Mouse (Mus musculus) neural tube, embryonic 15.5 days (tissue): ENCODE results near the gene Nos1. TPM values are rescaled to one million over a fixed set of nuclear protein-coding genes. Genes with fewer than 3 reads are reported as not detected.

ENCODE experiments used
- ATAC-seq: fragments of 200-750 bp; cut with Nextera tagmentation; 2 replicates; pipeline ENCODE4 v1.8.0; 2017; ENCODE audit warnings: mild to moderate bottlenecking, moderate TSS enrichment, moderate library complexity; ENCODE audit not compliant: low FRiP score
- H3K27ac ChIP-seq: fragments of 300-500 bp; sonication (generic); replicated peaks from 2 replicates; pipeline ENCODE4 v1.5.1; 2015; ENCODE audit warnings: mild to moderate bottlenecking, inconsistent platforms
- H3K27me3 ChIP-seq: fragments of 300-500 bp; sonication (generic); replicated peaks from 2 replicates; pipeline ENCODE4 v1.6.1; 2015; ENCODE audit warnings: inconsistent platforms
- H3K36me3 ChIP-seq: fragments of 300-500 bp; sonication (generic); 2 replicates; pipeline ENCODE4 v1.6.1; 2015; ENCODE audit warnings: inconsistent platforms
- H3K4me1 ChIP-seq: fragments of 300-500 bp; sonication (generic); 2 replicates; pipeline ENCODE4 v1.6.1; 2015; ENCODE audit warnings: inconsistent platforms
- H3K4me2 ChIP-seq: fragments of 300-500 bp; sonication (generic); 2 replicates; pipeline ENCODE4 v1.6.1; 2015; ENCODE audit warnings: inconsistent platforms, mild to moderate bottlenecking, moderate library complexity
- H3K4me3 ChIP-seq: fragments of 300-500 bp; sonication (generic); replicated peaks from 2 replicates; pipeline ENCODE4 v1.5.1; 2015; ENCODE audit warnings: mild to moderate bottlenecking, inconsistent platforms
- H3K9ac ChIP-seq: fragments of 300-500 bp; sonication (generic); replicated peaks from 2 replicates; pipeline ENCODE4 v1.6.1; 2015; ENCODE audit warnings: mild to moderate bottlenecking, inconsistent platforms
- H3K9me3 ChIP-seq: fragments of 300-500 bp; sonication (generic); replicated peaks from 2 replicates; pipeline ENCODE4 v1.6.1; 2016; ENCODE audit warnings: inconsistent platforms
- WGBS: fragments of 180-500 bp; shearing (Covaris S2); methylation state at CpG from one replicate; pipeline ENCODE4 v1.1.7; 2015; ENCODE audit warnings: mixed read lengths; 5-methylcytosine and 5-hydroxymethylcytosine counted together
- polyA plus RNA-seq: library from polyadenylated mRNA; unstranded; fragments of >200 nt; fragmentation: Nextera tagmentation; extraction: Ambion mirVana; gene quantifications from 2 replicates; pipeline ENCODE4 v1.2.1, GENCODE M21; 2015

Gene Nos1
- polyA plus RNA-seq, 1 experiment from 2014 or later, result 2.9 TPM

GRCm38 (mm10) chr5:117969681-117970427 is 189.0 kb downstream of the Nos1 start:
- no peak overlapping the region for H3K9ac ChIP-seq
- no peak for ATAC-seq
- H3K4me3 ChIP-seq, result no peak overlapping the region
- no peaks in the 10 kb centered on the region for H3K27me3 ChIP-seq
- no peaks in the 10 kb centered on the region for H3K36me3 ChIP-seq
- H3K27ac ChIP-seq, result no peak overlapping the region
- WGBS, result 90% methylated on average over 10 of the region's 10 CpGs
- peaks cover 1% of the 10 kb centered on the region; the same call in 1 of the 2 replicates for H3K4me1 ChIP-seq
- H3K9me3 ChIP-seq, result no peaks in the 10 kb centered on the region
- no peak overlapping the region for H3K4me2 ChIP-seq

DNA sequence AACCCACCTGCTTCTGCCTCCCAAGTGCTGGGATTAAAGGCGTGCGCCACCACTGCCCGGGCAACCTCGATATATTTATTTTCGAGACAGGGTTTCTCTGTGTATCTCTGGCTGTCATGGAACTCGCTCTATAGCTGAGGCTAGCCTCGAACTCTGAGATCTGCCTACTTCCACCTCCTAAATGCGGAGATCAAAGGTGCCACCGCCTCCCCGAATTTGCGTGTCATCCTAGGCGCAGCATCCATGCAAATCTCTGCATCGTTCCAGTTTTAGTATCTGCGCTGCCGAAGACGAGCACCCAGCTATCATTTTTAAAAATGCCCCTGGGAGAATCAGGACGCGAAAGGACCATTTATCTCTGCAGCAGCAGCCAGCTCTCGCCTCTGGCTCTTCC is 195.4 kb downstream of the Nos1 start:
- Histone ChIP-seq H3K9me3 (no peaks in the 10 kb centered on the region), H3K4me1 (peaks cover 36% of the 10 kb centered on the region), H3K27ac (peak overlapping the region; percentile 92), H3K4me3 (peak overlapping the region; percentile 96), H3K27me3 (no peaks in the 10 kb centered on the region), H3K36me3 (peaks cover 13% of the 10 kb centered on the region), H3K9ac (peak overlapping the region; percentile 94; the same call in 1 of the 2 replicates), H3K4me2 (peak overlapping the region; percentile 78)
- 22% methylated on average over 19 of the region's 19 CpGs for WGBS
- peak; percentile 3; the same call in 1 of the 2 replicates for ATAC-seq

GRCm38 (mm10) chr5:117976657-117977500 is 196.0 kb downstream of the Nos1 start, which contains the start of gene Fbxo21:
Gene Fbxo21 (plus strand): TSS chr5:117976730.
- WGBS, result under 1% methylated on average over 77 of the region's 88 CpGs
- ATAC-seq, result peak; percentile 95
- Histone ChIP-seq H3K36me3 (peaks cover 17% of the 10 kb centered on the region), H3K27ac (peak within 1 kb of the TSS; percentile 92), H3K4me3 (peak within 1 kb of the TSS; percentile 96), H3K4me2 (peak within 1 kb of the TSS; percentile 78), H3K4me1 (peaks cover 38% of the 10 kb centered on the region), H3K27me3 (no peaks in the 10 kb centered on the region), H3K9ac (peak within 1 kb of the TSS; percentile 94), H3K9me3 (no peaks in the 10 kb centered on the region)

GRCm38 (mm10) chr5:117977501-117978158 is 196.8 kb downstream of the Nos1 start:
- H3K36me3 ChIP-seq, result peaks cover 25% of the 10 kb centered on the region
- peak overlapping the region; percentile 92 for H3K27ac ChIP-seq
- peak overlapping the region; percentile 78 for H3K4me2 ChIP-seq
- H3K4me1 ChIP-seq, result peaks cover 41% of the 10 kb centered on the region
- no peaks in the 10 kb centered on the region for H3K9me3 ChIP-seq
- peak overlapping the region; percentile 96 for H3K4me3 ChIP-seq
- 3% methylated on average over 30 of the region's 30 CpGs for WGBS
- H3K27me3 ChIP-seq, result no peaks in the 10 kb centered on the region
- H3K9ac ChIP-seq, result peak overlapping the region; percentile 94
- ATAC-seq, result peak; percentile 4; the same call in 1 of the 2 replicates

- no peaks in the 10 kb centered on the region for H3K27me3 ChIP-seq
- H3K4me2 ChIP-seq, result peak overlapping the region; percentile 78
- H3K4me3 ChIP-seq, result peak overlapping the region; percentile 96
- H3K36me3 ChIP-seq, result peaks cover 31% of the 10 kb centered on the region
- ATAC-seq, result no peak
- H3K9ac ChIP-seq, result peak overlapping the region; percentile 94
- WGBS, result 31% methylated on average over 17 of the region's 17 CpGs
- H3K9me3 ChIP-seq, result no peaks in the 10 kb centered on the region
- H3K27ac ChIP-seq, result peak overlapping the region; percentile 92
- peaks cover 41% of the 10 kb centered on the region for H3K4me1 ChIP-seq
These were observed 197.4 kb downstream of the Nos1 start for GRCm38 (mm10) chr5:117978159-117978697.

- H3K4me1 ChIP-seq, result peaks cover 44% of the 10 kb centered on the region
- peaks cover 39% of the 10 kb centered on the region for H3K36me3 ChIP-seq
- H3K27ac ChIP-seq, result no peak overlapping the region
- no peak for ATAC-seq
- H3K4me3 ChIP-seq, result peak overlapping the region; percentile 96
- 39% methylated on average over 5 of the region's 5 CpGs for WGBS
- H3K9ac ChIP-seq, result no peak overlapping the region; the same call in 1 of the 2 replicates
- H3K27me3 ChIP-seq, result no peaks in the 10 kb centered on the region
- H3K9me3 ChIP-seq, result no peaks in the 10 kb centered on the region
- peak overlapping the region; percentile 78 for H3K4me2 ChIP-seq
These were observed 198.2 kb downstream of the Nos1 start for GRCm38 (mm10) chr5:117979082-117979481.

- 92% methylated on average over 8 of the region's 8 CpGs for WGBS
These were observed 200.1 kb downstream of the Nos1 start for GRCm38 (mm10) chr5:117980921-117981320.

GRCm38 (mm10) chr5:117981943-117982342 is 201.1 kb downstream of the Nos1 start:
- Histone ChIP-seq H3K36me3 (peaks cover 64% of the 10 kb centered on the region), H3K4me1 (peaks cover 40% of the 10 kb centered on the region), H3K4me2 (no peak overlapping the region), H3K4me3 (no peak overlapping the region), H3K27ac (no peak overlapping the region), H3K27me3 (no peaks in the 10 kb centered on the region), H3K9me3 (no peaks in the 10 kb centered on the region), H3K9ac (no peak overlapping the region)
- 89% methylated on average over 5 of the region's 5 CpGs for WGBS
- ATAC-seq, result no peak

More at GRCm38 (mm10) chr5:117980921-117981320, 200.1 kb downstream of the Nos1 start:
- no peak for ATAC-seq
- H3K27ac ChIP-seq, result no peak overlapping the region
- H3K36me3 ChIP-seq, result peaks cover 53% of the 10 kb centered on the region
- H3K9ac ChIP-seq, result no peak overlapping the region
- peaks cover 44% of the 10 kb centered on the region for H3K4me1 ChIP-seq
- H3K9me3 ChIP-seq, result no peaks in the 10 kb centered on the region
- H3K4me3 ChIP-seq, result no peak overlapping the region
- no peaks in the 10 kb centered on the region for H3K27me3 ChIP-seq
- H3K4me2 ChIP-seq, result no peak overlapping the region

DNA sequence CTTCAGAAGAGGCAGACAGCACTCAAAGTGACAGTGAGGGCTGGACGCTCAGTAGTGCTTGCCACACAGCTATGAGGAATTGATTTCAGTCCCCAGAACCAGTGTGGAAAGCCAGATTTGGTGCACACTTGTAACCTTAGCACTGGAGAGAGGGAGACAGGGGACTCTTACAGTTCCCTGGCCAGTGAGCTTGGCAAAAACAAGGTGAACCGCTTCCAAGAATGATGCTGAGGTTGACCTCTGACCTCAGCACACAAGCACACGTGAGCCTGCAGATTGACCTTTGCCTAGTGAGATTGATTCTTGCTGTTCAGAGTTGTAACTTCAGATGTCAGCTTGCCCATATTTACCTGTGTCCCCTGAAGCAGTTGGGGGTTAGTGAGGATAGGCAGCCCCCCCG is 205.5 kb downstream of the Nos1 start:
- Histone ChIP-seq H3K4me3 (no peak overlapping the region), H3K27me3 (no peaks in the 10 kb centered on the region), H3K4me2 (no peak overlapping the region), H3K9me3 (no peaks in the 10 kb centered on the region), H3K27ac (no peak overlapping the region), H3K9ac (no peak overlapping the region), H3K4me1 (peaks cover 8% of the 10 kb centered on the region; the same call in 1 of the 2 replicates), H3K36me3 (peaks cover 94% of the 10 kb centered on the region)
- no peak for ATAC-seq
- 70% methylated on average over 4 of the region's 4 CpGs for WGBS

GRCm38 (mm10) chr5:117987891-117988290 is 207.1 kb downstream of the Nos1 start:
- 91% methylated on average over 3 of the region's 3 CpGs for WGBS
- no peak overlapping the region for H3K4me3 ChIP-seq
- 0 out of 2 replicates have a peak, but pooled peaks cover 3% of the 10 kb centered on the region for H3K4me1 ChIP-seq
- H3K27ac ChIP-seq, result no peak overlapping the region
- no peaks in the 10 kb centered on the region for H3K27me3 ChIP-seq
- H3K9ac ChIP-seq, result no peak overlapping the region
- no peak for ATAC-seq
- peaks cover 96% of the 10 kb centered on the region for H3K36me3 ChIP-seq
- no peak overlapping the region for H3K4me2 ChIP-seq
- no peaks in the 10 kb centered on the region for H3K9me3 ChIP-seq

- H3K27me3 ChIP-seq, result no peaks in the 10 kb centered on the region
- WGBS, result 81% methylated on average over 9 of the region's 9 CpGs
- H3K36me3 ChIP-seq, result peaks cover 94% of the 10 kb centered on the region
- H3K4me3 ChIP-seq, result no peak overlapping the region
- H3K9ac ChIP-seq, result no peak overlapping the region
- 0 out of 2 replicates have a peak, but pooled peaks cover 3% of the 10 kb centered on the region for H3K4me1 ChIP-seq
- no peak overlapping the region for H3K4me2 ChIP-seq
- H3K27ac ChIP-seq, result no peak overlapping the region
- no peaks in the 10 kb centered on the region for H3K9me3 ChIP-seq
- no peak for ATAC-seq
These were observed 207.5 kb downstream of the Nos1 start for GRCm38 (mm10) chr5:117988367-117988766.
